Mouse (Mus musculus): ENCODE results near the gene Ctc1.

The Ctc1 gene

GRCm38 (mm10) chr11:69050748-69051147 lies 35.0 kb downstream of the Ctc1 start:
- no peak for DNase-seq (ENCODE audit: low read depth, low spot score)

GRCm38 (mm10) chr11:69051771-69052170 lies 36.1 kb downstream of the Ctc1 start:
- no peak for DNase-seq (ENCODE audit: low read depth, low spot score)

DNA sequence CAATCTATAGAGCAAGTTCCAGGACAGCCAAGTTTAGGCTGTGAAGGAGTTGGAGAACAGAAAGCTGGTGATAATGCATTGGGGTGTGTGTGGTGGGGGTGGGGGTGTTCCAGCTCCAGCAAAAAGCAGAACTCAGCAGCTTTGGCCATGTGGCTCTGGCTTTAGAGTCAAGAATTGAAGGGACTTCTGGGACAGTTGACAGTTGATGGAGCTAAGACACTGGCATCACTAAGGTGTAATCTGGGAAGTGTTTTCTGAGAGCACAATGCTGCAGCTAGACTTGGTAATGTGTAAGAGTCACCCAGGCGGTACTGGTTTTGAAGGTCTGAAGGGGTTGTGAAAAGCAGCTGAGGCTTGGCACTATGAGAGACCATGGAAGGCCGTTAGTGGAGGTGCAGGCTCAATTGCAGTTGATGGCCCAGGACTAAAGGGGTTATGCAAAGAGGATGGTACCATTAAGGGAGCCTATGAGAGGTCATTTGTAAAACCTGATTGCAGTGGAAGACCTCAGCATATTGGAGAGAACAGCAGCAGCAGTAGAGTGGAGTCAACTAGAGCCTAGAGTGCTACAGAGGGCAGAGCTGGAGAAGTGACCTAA lies 37.2 kb downstream of the Ctc1 start:
- DNase-seq (ENCODE audit: low read depth, low spot score) = no peak

- DNase-seq (ENCODE audit: low read depth, low spot score) = no peak
Measured at GRCm38 (mm10) chr11:69053848-69054247, 38.1 kb downstream of the Ctc1 start.

DNA sequence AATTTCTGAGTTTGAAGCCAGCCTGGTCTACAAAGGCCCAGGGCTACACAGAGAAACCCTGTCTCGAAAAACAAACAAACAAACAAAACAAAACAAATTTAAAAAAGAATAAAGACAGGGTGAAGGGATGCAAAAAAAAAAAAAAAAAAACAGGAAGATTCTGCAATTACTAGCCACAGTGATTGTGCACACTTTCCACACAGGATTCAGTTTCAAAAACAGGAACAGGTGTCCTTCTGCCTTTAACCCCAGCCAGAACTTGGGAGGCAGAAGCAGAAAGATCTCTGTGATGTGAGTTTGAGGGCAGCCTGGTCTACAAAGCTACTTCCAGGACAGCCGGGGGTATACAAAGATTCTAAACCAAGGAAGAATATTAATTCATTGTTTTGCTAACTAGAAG lies 42.6 kb downstream of the Ctc1 start:
- no peak for DNase-seq (ENCODE audit: low read depth, low spot score)

GRCm38 (mm10) chr11:69058729-69059356 lies 43.1 kb downstream of the Ctc1 start:
- DNase-seq (ENCODE audit: low read depth, low spot score) = no peak

- DNase-seq (ENCODE audit: low read depth, low spot score) = peak; percentile 99
Measured at GRCm38 (mm10) chr11:69059357-69059974, 43.8 kb downstream of the Ctc1 start, which contains the start of gene Borcs6. Gene Borcs6, plus strand, starts transcription at chr11:69059717.

- DNase-seq (ENCODE audit: low read depth, low spot score) = no peak
Measured at GRCm38 (mm10) chr11:69059975-69060411, 44.3 kb downstream of the Ctc1 start.

- no peak for DNase-seq (ENCODE audit: low read depth, low spot score)
Measured at GRCm38 (mm10) chr11:69060448-69061254, 44.9 kb downstream of the Ctc1 start.

GRCm38 (mm10) chr11:69061255-69061912 lies 45.7 kb downstream of the Ctc1 start:
- DNase-seq (ENCODE audit: low read depth, low spot score) = no peak

- no peak for DNase-seq (ENCODE audit: low read depth, low spot score)
Measured at GRCm38 (mm10) chr11:69062194-69062760, 46.6 kb downstream of the Ctc1 start.

GRCm38 (mm10) chr11:69062761-69063224 lies 47.1 kb downstream of the Ctc1 start:
- peak; percentile 85 for DNase-seq (ENCODE audit: low read depth, low spot score)

GRCm38 (mm10) chr11:69063413-69064201 lies 47.9 kb downstream of the Ctc1 start:
- DNase-seq (ENCODE audit: low read depth, low spot score) = no peak

- DNase-seq (ENCODE audit: low read depth, low spot score) = no peak
Measured at GRCm38 (mm10) chr11:69064259-69065133, 48.8 kb downstream of the Ctc1 start.

DNA sequence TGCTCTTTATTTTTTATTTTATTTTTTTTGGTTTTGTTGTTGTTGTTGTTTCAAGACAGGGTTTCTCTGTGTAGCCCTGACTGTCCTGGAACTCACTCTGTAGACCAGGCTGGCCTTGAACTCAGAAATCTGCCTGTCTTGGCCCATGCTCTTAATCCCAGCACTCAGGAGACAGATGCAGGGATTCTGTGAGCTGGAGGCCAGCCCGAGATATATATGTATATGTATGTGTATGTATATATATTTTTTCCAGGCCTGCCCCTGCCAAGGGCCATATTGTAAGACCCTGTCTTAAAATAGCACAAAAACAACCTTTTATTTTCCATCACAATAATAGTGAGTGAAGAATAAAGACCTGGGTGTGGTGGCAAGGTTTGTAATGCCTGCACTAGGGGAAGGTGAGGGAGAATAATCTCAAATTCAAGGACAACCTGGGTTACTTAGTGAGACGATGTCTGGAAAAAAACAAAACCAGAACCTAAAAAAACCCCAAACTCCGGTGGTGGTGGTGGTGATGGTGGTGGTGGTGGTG lies 49.7 kb downstream of the Ctc1 start:
- DNase-seq (ENCODE audit: low read depth, low spot score) = no peak

DNA sequence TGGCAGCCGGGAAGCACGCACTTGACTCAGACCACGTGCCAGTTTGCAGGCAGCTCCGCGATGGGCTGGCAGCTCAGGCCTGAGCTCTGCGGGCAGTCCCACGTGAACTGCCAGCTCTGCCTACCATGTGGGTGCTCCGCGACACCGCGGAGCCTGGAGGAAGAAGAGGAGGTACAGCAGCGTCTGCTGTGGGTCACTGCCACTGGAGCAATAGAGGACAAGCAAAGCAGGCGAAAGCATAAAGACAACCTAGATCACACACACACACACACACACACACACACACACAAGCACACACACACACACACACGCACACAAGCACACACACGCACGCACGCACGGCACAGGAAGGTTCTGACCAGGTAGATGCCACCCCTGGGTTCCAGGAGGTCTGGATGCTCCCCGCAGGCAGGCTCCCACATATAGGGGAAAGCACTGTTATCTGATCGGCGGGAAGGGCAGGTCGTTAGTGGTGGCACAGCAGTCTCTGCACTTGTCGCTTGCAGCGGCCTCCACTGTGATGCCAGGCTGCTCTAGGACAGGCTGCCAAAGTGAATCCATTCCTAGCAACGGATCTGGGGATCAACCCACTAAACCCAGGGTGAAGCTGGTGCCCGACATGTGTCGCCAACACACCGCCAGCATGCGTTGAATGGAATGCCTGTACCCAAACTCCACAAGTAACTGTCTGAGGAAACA lies 50.6 kb downstream of the Ctc1 start:
- no peak for DNase-seq (ENCODE audit: low read depth, low spot score)

GRCm38 (mm10) chr11:69066956-69067355 lies 51.2 kb downstream of the Ctc1 start:
- DNase-seq (ENCODE audit: low read depth, low spot score) = peak; percentile 73

- DNase-seq (ENCODE audit: low read depth, low spot score) = no peak
Measured at GRCm38 (mm10) chr11:69067601-69068000, 51.9 kb downstream of the Ctc1 start.
